Mouse (Mus musculus) bone marrow, adult 2 months (tissue): ENCODE results near the gene Rbp7.

Experiments
- CTCF ChIP-seq: fragments of 200-500 bp; IDR thresholded peaks from 2 replicates; pipeline ENCODE4 v1.5.1; 2011; ENCODE audit warnings: low read length, control low read depth; ENCODE audit not compliant: control insufficient read depth, insufficient read depth
- POLR2A ChIP-seq: fragments of 200-500 bp; IDR thresholded peaks from 2 replicates; pipeline ENCODE4 v1.6.1; 2011; ENCODE audit warnings: low read depth, mild to moderate bottlenecking, control low read depth, low read length, borderline replicate concordance; ENCODE audit not compliant: control insufficient read depth

- peak; percentile 56 for TF ChIP-seq CTCF
- TF ChIP-seq POLR2A, result no peak
These were observed 1.1 kb downstream of the Rbp7 start for GRCm38 (mm10) chr4:149453656-149454055.
